Mouse (Mus musculus): ENCODE data around the gene Ros1. TPM values are rescaled to one million over a fixed set of nuclear protein-coding genes. Genes with fewer than 3 reads are reported as not detected.

The Ros1 gene
- polyA plus RNA-seq, 1 experiment from 2014 or later = not detected

DNA sequence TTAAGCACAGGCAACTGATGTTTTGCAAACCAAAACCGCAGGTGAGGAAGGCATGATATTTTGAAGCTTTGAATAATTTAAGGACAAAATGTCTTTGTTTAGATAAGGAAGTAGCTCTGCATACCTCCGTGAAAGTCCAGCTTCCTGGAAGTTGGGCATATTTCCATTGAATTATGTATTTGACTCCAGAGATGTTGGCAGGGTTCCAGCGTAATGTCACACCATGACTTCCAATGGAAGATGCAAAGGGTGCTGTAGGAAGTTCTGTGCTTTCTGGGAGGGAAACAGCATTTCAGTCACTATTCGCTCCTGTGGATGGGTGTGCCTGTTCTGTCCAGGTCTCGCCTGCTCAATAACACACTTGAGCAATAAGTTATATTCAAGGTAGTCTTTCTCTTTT lies 25.2 kb downstream of the Ros1 start:
- H3K4me1 ChIP-seq (ENCODE audit: control insufficient read depth, insufficient read depth, low read length) = no peaks in the 10 kb centered on the region
- no peaks in the 10 kb centered on the region for H3K27me3 ChIP-seq (ENCODE audit: control insufficient read depth, insufficient read depth, low read length)
- H3K9ac ChIP-seq (ENCODE audit: low read length) = no peak overlapping the region
- H3K9me3 ChIP-seq (replicated peaks; ENCODE audit: control insufficient read depth, low read length) = no peaks in the 10 kb centered on the region
- ATAC-seq (replicated peaks; ENCODE audit: extremely low read depth, insufficient read depth, low FRiP score) = no peak
- WGBS = 67% methylated on average over 5 of the region's 5 CpGs
- H3K4me3 ChIP-seq (ENCODE audit: low read length) = no peak overlapping the region
- no peak overlapping the region for H3K27ac ChIP-seq (ENCODE audit: low read length)
- H3K36me3 ChIP-seq (ENCODE audit: control insufficient read depth, insufficient read depth) = no peaks in the 10 kb centered on the region
- no peak overlapping the region for H3K4me2 ChIP-seq (ENCODE audit: low read depth, low read length)

DNA sequence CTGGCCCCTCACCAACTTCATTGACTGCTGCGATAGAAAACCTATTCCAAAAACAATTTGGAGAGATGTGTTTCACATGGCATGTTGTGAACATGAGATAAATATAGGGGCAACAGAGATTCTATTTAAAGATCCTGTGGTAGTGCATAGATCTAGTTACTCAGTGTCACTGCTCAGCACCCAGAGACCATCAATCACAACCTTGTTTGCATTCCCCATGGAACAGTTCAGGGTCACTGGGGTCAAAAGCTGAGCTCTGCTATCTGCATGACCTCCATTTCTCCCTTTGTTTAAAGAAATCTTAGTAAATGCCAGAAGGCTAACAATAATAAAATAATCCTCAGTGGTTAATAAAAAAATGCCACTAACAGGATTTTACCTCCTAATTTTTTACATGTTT lies 29.7 kb downstream of the Ros1 start:
- Histone ChIP-seq H3K9ac (ENCODE audit: low read length) (no peak overlapping the region), H3K27me3 (ENCODE audit: control insufficient read depth, insufficient read depth, low read length) (no peaks in the 10 kb centered on the region), H3K27ac (ENCODE audit: low read length) (no peak overlapping the region), H3K4me2 (ENCODE audit: low read depth, low read length) (no peak overlapping the region), H3K9me3 (replicated peaks; ENCODE audit: control insufficient read depth, low read length) (no peaks in the 10 kb centered on the region), H3K36me3 (ENCODE audit: control insufficient read depth, insufficient read depth) (no peaks in the 10 kb centered on the region), H3K4me1 (ENCODE audit: control insufficient read depth, insufficient read depth, low read length) (no peaks in the 10 kb centered on the region), H3K4me3 (ENCODE audit: low read length) (no peak overlapping the region)
- ATAC-seq (replicated peaks; ENCODE audit: extremely low read depth, insufficient read depth, low FRiP score) = no peak
- 25% methylated on average over 1 of the region's 1 CpGs for WGBS

DNA sequence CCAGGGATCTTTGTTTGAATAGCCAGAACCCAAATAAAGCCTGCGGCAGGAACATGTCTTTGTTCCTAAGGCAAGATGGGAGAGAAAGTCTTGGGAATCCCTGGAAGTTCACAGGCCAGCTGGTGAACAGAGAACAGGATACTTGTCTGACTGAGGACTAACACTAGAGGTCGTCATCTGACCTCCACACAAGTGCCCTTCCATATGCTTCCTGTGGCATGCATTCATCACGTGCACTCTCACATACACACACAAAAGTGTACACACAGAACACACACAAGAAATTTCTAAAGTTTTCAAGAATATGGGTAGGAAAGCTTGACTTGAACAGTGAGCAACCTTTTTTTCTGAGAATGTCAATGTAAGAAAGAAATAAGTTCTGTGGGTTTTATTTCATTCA lies 34.4 kb downstream of the Ros1 start:
- Histone ChIP-seq H3K27ac (ENCODE audit: low read length) (no peak overlapping the region), H3K4me3 (ENCODE audit: low read length) (no peak overlapping the region), H3K9ac (ENCODE audit: low read length) (no peak overlapping the region), H3K36me3 (ENCODE audit: control insufficient read depth, insufficient read depth) (no peaks in the 10 kb centered on the region), H3K9me3 (replicated peaks; ENCODE audit: control insufficient read depth, low read length) (no peaks in the 10 kb centered on the region), H3K4me1 (ENCODE audit: control insufficient read depth, insufficient read depth, low read length) (no peaks in the 10 kb centered on the region), H3K4me2 (ENCODE audit: low read depth, low read length) (no peak overlapping the region), H3K27me3 (ENCODE audit: control insufficient read depth, insufficient read depth, low read length) (no peaks in the 10 kb centered on the region)
- 47% methylated on average over 3 of the region's 3 CpGs for WGBS
- no peak for ATAC-seq (replicated peaks; ENCODE audit: extremely low read depth, insufficient read depth, low FRiP score)

DNA sequence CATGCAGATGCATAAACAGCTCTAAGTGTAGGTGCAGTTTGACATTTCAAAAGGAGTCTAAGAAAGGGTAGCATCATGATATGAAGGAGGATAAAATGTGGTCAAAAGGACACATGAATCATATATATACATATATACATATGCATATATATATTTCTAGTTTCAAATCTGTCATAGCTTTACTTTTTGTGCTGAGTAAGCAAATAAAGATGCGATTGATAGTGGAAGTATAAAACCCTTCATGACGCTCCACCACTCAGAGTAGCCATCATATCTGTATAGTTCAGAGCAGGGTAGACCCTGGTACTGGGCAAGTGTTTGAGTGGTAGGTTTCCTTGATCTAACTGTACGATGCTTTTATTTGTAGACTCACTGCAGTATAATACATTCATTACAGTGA lies 35.3 kb downstream of the Ros1 start:
- Histone ChIP-seq H3K27me3 (ENCODE audit: control insufficient read depth, insufficient read depth, low read length) (no peaks in the 10 kb centered on the region), H3K4me1 (ENCODE audit: control insufficient read depth, insufficient read depth, low read length) (no peaks in the 10 kb centered on the region), H3K27ac (ENCODE audit: low read length) (no peak overlapping the region), H3K4me3 (ENCODE audit: low read length) (no peak overlapping the region), H3K9me3 (replicated peaks; ENCODE audit: control insufficient read depth, low read length) (no peaks in the 10 kb centered on the region), H3K4me2 (ENCODE audit: low read depth, low read length) (no peak overlapping the region), H3K9ac (ENCODE audit: low read length) (no peak overlapping the region), H3K36me3 (ENCODE audit: control insufficient read depth, insufficient read depth) (no peaks in the 10 kb centered on the region)
- WGBS = 83% methylated on average over 3 of the region's 3 CpGs
- no peak for ATAC-seq (replicated peaks; ENCODE audit: extremely low read depth, insufficient read depth, low FRiP score)

DNA sequence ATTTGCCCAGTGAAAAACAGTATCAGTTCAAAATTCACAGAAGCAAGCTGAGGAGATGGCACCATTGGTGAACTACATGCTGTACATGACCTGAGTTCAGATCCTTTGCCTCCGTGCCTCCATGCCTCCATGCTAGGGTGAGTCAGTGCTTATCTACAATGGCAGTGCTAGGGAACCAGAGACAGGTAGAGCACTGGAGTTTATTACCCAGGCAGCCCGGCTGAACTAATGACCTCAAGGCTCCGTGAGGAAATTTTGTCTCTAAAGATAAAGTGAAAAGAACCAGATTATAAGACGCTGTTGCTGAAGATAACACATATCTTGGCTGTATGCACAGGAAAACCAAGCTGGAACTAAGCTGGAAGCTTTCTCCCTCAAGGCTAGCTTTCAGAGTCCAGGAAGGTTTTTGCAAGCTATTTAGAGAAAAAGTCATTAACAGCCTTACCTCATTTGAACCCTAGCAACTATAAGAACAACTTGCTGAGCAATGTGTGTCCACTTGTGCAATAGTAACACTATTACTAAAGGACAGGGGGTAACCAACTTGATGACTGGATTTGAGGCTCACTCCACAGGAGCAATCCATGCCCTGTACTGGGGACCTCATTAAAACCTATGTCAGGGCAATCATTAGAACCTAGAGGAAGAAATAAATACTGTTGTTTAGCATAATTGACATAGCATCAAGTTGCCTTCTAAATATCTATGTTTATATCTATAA lies 61.5 kb downstream of the Ros1 start:
- ATAC-seq (replicated peaks; ENCODE audit: extremely low read depth, insufficient read depth, low FRiP score) = no peak
- H3K36me3 ChIP-seq (ENCODE audit: control insufficient read depth, insufficient read depth) = no peaks in the 10 kb centered on the region
- WGBS = 14% methylated on average over 4 of the region's 4 CpGs
- H3K4me3 ChIP-seq (ENCODE audit: low read length) = no peak overlapping the region
- H3K4me1 ChIP-seq (ENCODE audit: control insufficient read depth, insufficient read depth, low read length) = no peaks in the 10 kb centered on the region
- H3K27ac ChIP-seq (ENCODE audit: low read length) = no peak overlapping the region
- H3K4me2 ChIP-seq (ENCODE audit: low read depth, low read length) = no peak overlapping the region
- no peaks in the 10 kb centered on the region for H3K9me3 ChIP-seq (replicated peaks; ENCODE audit: control insufficient read depth, low read length)
- H3K27me3 ChIP-seq (ENCODE audit: control insufficient read depth, insufficient read depth, low read length) = no peaks in the 10 kb centered on the region
- no peak overlapping the region for H3K9ac ChIP-seq (ENCODE audit: low read length)

DNA sequence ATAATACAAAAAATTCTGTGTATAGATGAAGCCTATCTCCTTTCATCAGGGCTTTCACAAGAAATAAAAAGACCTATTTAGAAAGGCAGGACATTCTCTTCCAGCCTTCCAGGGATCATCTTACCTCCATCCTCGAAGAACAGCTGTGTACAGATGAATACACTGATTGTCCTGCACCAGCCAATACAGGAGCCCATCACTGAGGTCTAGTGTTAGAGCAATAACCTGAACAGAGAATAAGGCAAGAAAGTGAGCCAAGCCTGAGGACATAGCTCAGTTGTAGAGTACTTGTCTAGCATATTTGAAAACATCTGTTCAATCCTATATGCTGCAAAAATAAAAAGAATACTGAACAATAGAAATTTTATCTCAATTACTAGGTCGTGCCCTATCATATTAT lies 64.3 kb downstream of the Ros1 start:
- Histone ChIP-seq H3K9ac (ENCODE audit: low read length) (no peak overlapping the region), H3K9me3 (replicated peaks; ENCODE audit: control insufficient read depth, low read length) (no peaks in the 10 kb centered on the region), H3K36me3 (ENCODE audit: control insufficient read depth, insufficient read depth) (no peaks in the 10 kb centered on the region), H3K4me1 (ENCODE audit: control insufficient read depth, insufficient read depth, low read length) (no peaks in the 10 kb centered on the region), H3K27me3 (ENCODE audit: control insufficient read depth, insufficient read depth, low read length) (no peaks in the 10 kb centered on the region), H3K4me3 (ENCODE audit: low read length) (no peak overlapping the region), H3K4me2 (ENCODE audit: low read depth, low read length) (no peak overlapping the region), H3K27ac (ENCODE audit: low read length) (no peak overlapping the region)
- WGBS = 67% methylated on average over 2 of the region's 2 CpGs
- no peak for ATAC-seq (replicated peaks; ENCODE audit: extremely low read depth, insufficient read depth, low FRiP score)

DNA sequence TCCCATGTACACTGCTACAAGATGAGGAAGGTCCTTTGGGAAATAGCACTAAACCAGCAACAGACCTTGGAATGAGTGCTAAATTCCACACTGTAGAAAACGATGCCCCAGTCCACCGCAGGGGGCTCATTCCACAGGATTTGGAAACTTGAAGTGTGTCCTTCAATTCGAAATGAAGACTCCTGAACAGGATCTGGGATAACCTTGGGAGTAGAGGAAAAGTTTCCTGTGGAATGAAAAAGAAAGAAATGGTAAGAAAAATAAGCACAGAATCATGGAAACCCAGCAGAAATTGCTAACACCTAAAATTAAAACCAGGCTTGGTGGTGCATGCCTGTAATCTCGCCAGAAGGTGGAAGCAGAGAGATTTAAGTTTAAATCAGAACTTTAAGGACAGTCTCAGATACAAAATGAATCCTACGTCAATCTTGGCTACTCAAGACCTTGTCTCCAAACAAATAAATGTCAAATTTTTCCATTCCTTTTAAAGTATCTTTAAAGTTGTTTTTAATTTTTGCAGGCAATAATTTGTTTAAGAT lies 66.1 kb downstream of the Ros1 start:
- ATAC-seq (replicated peaks; ENCODE audit: extremely low read depth, insufficient read depth, low FRiP score) = no peak
- Histone ChIP-seq H3K9ac (ENCODE audit: low read length) (no peak overlapping the region), H3K27me3 (ENCODE audit: control insufficient read depth, insufficient read depth, low read length) (no peaks in the 10 kb centered on the region), H3K4me1 (ENCODE audit: control insufficient read depth, insufficient read depth, low read length) (no peaks in the 10 kb centered on the region), H3K36me3 (ENCODE audit: control insufficient read depth, insufficient read depth) (no peaks in the 10 kb centered on the region), H3K4me3 (ENCODE audit: low read length) (no peak overlapping the region), H3K9me3 (replicated peaks; ENCODE audit: control insufficient read depth, low read length) (no peaks in the 10 kb centered on the region), H3K27ac (ENCODE audit: low read length) (no peak overlapping the region), H3K4me2 (ENCODE audit: low read depth, low read length) (no peak overlapping the region)
- 54% methylated on average over 5 of the region's 5 CpGs for WGBS

DNA sequence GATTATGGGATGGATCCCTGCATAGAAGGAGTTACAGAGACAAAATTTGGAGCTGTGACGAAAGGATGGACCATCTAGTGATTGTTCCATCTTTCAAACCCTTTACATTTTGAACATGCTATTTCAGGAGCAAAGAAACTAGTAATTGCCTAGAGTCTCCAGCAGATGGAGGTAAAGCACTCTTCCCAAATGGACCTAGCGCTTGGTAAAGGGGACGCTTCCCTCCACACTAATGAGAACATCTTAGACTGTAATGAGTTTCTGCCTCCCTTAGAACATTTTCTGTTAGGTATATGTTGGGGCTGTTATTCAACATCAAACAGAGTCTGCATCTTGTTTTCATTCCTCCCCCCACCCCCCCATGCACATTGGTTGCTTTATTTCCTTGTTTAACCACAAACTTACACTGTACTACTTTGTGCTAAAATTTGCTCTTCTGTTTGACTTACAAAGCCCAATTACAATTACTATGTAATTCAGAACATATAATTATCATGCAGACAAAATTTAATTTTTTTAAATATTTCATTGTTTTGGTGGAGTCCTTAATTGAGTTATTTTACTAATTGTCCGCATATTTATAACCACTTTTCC lies 88.8 kb downstream of the Ros1 start:
- H3K9ac ChIP-seq (ENCODE audit: low read length) = no peak overlapping the region
- H3K36me3 ChIP-seq (ENCODE audit: control insufficient read depth, insufficient read depth) = no peaks in the 10 kb centered on the region
- no peak for ATAC-seq (replicated peaks; ENCODE audit: extremely low read depth, insufficient read depth, low FRiP score)
- H3K4me2 ChIP-seq (ENCODE audit: low read depth, low read length) = no peak overlapping the region
- H3K27me3 ChIP-seq (ENCODE audit: control insufficient read depth, insufficient read depth, low read length) = no peaks in the 10 kb centered on the region
- H3K4me3 ChIP-seq (ENCODE audit: low read length) = no peak overlapping the region
- no peak overlapping the region for H3K27ac ChIP-seq (ENCODE audit: low read length)
- no peaks in the 10 kb centered on the region for H3K9me3 ChIP-seq (replicated peaks; ENCODE audit: control insufficient read depth, low read length)
- no peaks in the 10 kb centered on the region for H3K4me1 ChIP-seq (ENCODE audit: control insufficient read depth, insufficient read depth, low read length)
- 32% methylated on average over 4 of the region's 4 CpGs for WGBS

DNA sequence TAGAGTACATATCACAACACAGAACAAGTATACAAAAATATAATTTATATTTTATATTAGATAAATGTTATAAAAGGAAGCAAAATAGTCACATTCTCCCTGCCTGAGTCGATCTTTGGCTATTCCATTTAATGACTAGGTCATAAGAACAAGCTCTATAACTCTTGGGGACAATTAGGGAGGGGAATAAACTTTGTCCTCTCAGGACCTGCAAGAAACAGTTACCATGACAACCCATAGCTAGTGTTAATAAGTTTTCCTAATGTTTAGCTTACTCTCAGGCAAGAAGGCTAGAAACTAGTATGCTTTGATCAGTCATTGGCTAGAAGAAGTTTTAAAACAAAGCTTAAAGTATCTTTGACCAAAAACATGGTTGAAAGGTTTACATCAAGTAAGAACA lies 93.8 kb downstream of the Ros1 start:
- Histone ChIP-seq H3K9ac (ENCODE audit: low read length) (no peak overlapping the region), H3K4me3 (ENCODE audit: low read length) (no peak overlapping the region), H3K36me3 (ENCODE audit: control insufficient read depth, insufficient read depth) (no peaks in the 10 kb centered on the region), H3K4me2 (ENCODE audit: low read depth, low read length) (no peak overlapping the region), H3K4me1 (ENCODE audit: control insufficient read depth, insufficient read depth, low read length) (no peaks in the 10 kb centered on the region), H3K27me3 (ENCODE audit: control insufficient read depth, insufficient read depth, low read length) (no peaks in the 10 kb centered on the region), H3K9me3 (replicated peaks; ENCODE audit: control insufficient read depth, low read length) (no peaks in the 10 kb centered on the region), H3K27ac (ENCODE audit: low read length) (no peak overlapping the region)
- no peak for ATAC-seq (replicated peaks; ENCODE audit: extremely low read depth, insufficient read depth, low FRiP score)
- 66% methylated on average over 1 of the region's 1 CpGs for WGBS
